Mouse (Mus musculus): ENCODE data around the gene Nova1.

- no peak for TF ChIP-seq HCFC1 (IDR thresholded peaks at IDR 0.05; ENCODE audit: low read depth, low read length)
- TF ChIP-seq EP300 (IDR thresholded peaks at IDR 0.05; ENCODE audit: low read length): no peak
- no peak for TF ChIP-seq USF1 (IDR thresholded peaks at IDR 0.05; ENCODE audit: low read depth, low read length)
- no peak for TF ChIP-seq CTCF (conservative IDR thresholded peaks at IDR 0.05 in 1 of 2, IDR thresholded peaks at IDR 0.05 in 1 of 2; ENCODE audit: low read depth in 2 of 2, low read length in 2 of 2)
- no peak for TF ChIP-seq ZC3H11A (IDR thresholded peaks at IDR 0.05; ENCODE audit: low read depth, low read length)
- TF ChIP-seq MYC (IDR thresholded peaks at IDR 0.05; ENCODE audit: low read depth, low read length): no peak
- TF ChIP-seq POLR2AphosphoS2 (IDR thresholded peaks at IDR 0.05; ENCODE audit: low read depth, low read length): no peak
These were observed 756 bp upstream of the Nova1 start for GRCm38 (mm10) chr12:46819348-46820022.
